Mouse (Mus musculus) lung, embryonic 16.5 days (tissue): ENCODE data around the gene Otud7b. TPM values are rescaled to one million over a fixed set of nuclear protein-coding genes. Genes with fewer than 3 reads are reported as not detected.

Experiments used
- ATAC-seq: fragments of 200-750 bp; cut with Nextera tagmentation; 2 replicates; pipeline ENCODE4 v1.8.0; 2017; ENCODE audit warnings: low read depth, mild to moderate bottlenecking, moderate library complexity
- H3K27ac ChIP-seq: fragments of 300-500 bp; sonication (generic); 2 replicates; pipeline ENCODE4 v1.5.1; 2014; ENCODE audit warnings: mild to moderate bottlenecking, control low read depth, low read length
- H3K27me3 ChIP-seq: fragments of 300-500 bp; sonication (generic); 2 replicates; pipeline ENCODE4 v1.6.1; 2014; ENCODE audit warnings: low read depth, low read length, mixed read lengths; ENCODE audit not compliant: control insufficient read depth, insufficient read depth
- H3K36me3 ChIP-seq: fragments of 300-500 bp; sonication (generic); 2 replicates; pipeline ENCODE4 v1.6.1; 2014; ENCODE audit warnings: low read length; ENCODE audit not compliant: control insufficient read depth, insufficient read depth
- H3K4me1 ChIP-seq: fragments of 300-500 bp; sonication (generic); replicated peaks from 2 replicates; pipeline ENCODE4 v1.6.1; 2014; ENCODE audit warnings: low read length, mixed read lengths; ENCODE audit not compliant: control insufficient read depth, insufficient read depth
- H3K4me2 ChIP-seq: fragments of 300-500 bp; sonication (generic); 2 replicates; pipeline ENCODE4 v1.6.1; 2014; ENCODE audit warnings: low read depth, low read length, control low read depth
- H3K4me3 ChIP-seq: fragments of 300-500 bp; sonication (generic); 2 replicates; pipeline ENCODE4 v1.5.1; 2014; ENCODE audit warnings: mild to moderate bottlenecking, low read length, control low read depth
- H3K9ac ChIP-seq: fragments of 300-500 bp; sonication (generic); 2 replicates; pipeline ENCODE4 v1.6.1; 2014; ENCODE audit warnings: low read length, control low read depth
- H3K9me3 ChIP-seq: fragments of 300-500 bp; sonication (generic); 2 replicates; pipeline ENCODE4 v1.6.1; 2016; ENCODE audit warnings: low read length; ENCODE audit not compliant: control insufficient read depth
- WGBS: fragments of 180-500 bp; shearing (Covaris S2); extraction: QIAGEN DNeasy Blood & Tissue Kit; methylation state at CpG from one replicate; pipeline ENCODE4 v1.1.7; 2014; 5-methylcytosine and 5-hydroxymethylcytosine counted together
- polyA plus RNA-seq: library from polyadenylated mRNA; unstranded; fragments of >200 nt; fragmentation: Nextera tagmentation; extraction: Ambion mirVana; gene quantifications from 2 replicates; pipeline ENCODE4 v1.2.1, GENCODE M21; 2015

Gene Otud7b
- polyA plus RNA-seq = 18.8 and 22.9 TPM in 2 replicates

DNA sequence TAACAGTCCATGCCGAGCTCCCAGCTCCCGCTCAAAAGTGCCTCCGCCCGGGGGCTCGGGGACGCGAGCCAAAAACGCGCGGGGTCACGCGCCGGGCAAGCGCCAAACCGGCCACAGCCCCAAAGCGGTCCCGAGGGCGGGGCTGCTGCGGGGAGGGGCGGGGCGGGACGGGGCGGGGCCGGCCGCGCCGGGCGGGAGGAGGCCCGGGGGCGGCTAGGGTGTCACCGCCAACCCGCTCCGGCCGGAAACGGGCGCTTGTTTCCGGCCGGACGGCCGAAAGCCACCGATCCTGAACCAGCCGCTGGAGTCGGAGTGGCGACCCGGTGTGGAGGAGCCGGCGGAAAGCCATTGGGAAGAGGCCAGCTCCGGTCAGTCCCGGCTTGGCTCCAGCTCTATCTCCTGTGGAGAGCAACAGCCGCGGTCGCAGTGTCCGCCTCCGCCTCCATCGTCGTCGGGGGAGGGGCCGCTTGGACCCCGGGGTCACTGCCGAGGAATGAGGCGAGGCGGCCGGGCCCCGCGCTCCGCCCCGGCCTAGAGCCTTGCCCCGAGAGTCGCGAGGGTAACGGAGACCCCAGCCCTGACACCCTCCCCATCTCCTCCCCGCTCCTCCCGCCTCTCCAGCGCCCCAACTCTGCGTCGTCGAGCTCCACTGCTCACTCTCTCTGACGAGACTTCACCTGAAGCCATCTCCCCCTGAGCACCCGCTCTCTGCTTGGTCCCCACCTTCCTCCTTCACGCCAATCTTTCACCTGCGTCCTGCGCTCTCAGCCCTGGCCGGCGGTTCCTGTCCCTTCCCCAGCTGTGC is at the start of gene Otud7b:
Gene Otud7b, plus strand, starts transcription at position 267 of the 805 bp plus-strand sequence.
- Histone ChIP-seq H3K27me3 (no peaks in the 10 kb centered on the region), H3K4me3 (peak within 1 kb of the TSS; percentile 88), H3K4me1 (peaks cover 25% of the 10 kb centered on the region), H3K27ac (peak within 1 kb of the TSS; percentile 95), H3K4me2 (peak within 1 kb of the TSS; percentile 88), H3K9me3 (no peaks in the 10 kb centered on the region), H3K36me3 (0 out of 2 replicates have a peak, but pooled peaks cover 4% of the 10 kb centered on the region), H3K9ac (peak within 1 kb of the TSS; percentile 96)
- WGBS = under 1% methylated on average over 65 of the region's 84 CpGs
- peak; percentile 95 for ATAC-seq

- no peak for ATAC-seq
These were observed 49.0 kb upstream of the Otud7b start for GRCm38 (mm10) chr3:96055294-96055693.

DNA sequence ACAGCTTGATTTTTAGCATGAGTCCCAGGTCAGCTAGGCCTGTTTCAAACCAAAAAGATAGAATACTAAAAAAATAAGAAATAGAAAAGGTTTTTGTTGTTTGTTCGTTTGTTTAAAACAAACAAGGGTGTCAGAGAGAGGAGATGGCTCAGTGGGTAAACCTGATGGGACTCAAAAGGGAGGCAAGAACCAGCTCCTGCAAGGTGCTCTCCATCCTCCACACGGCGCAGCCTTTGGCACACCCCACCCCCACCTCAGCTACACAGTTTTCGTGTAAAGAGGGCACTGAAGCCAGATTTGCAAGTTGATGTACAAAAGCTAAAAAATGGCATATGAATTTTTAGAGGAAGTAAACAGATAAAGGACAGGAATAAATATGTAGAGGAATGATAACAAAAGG is 48.3 kb upstream of the Otud7b start:
- ATAC-seq = no peak

More at GRCm38 (mm10) chr3:96055294-96055693, 49.0 kb upstream of the Otud7b start:
- Histone ChIP-seq H3K4me2 (no peak overlapping the region), H3K27me3 (no peaks in the 10 kb centered on the region), H3K9ac (no peak overlapping the region), H3K4me1 (peaks cover 2% of the 10 kb centered on the region; the same call in 1 of the 2 replicates), H3K9me3 (no peaks in the 10 kb centered on the region), H3K36me3 (peaks cover 2% of the 10 kb centered on the region; the same call in 1 of the 2 replicates), H3K4me3 (no peak overlapping the region), H3K27ac (no peak overlapping the region)
- WGBS = 77% methylated on average over 6 of the region's 6 CpGs

GRCm38 (mm10) chr3:96057747-96058204 is 46.6 kb upstream of the Otud7b start:
- Histone ChIP-seq H3K27me3 (no peaks in the 10 kb centered on the region), H3K4me2 (peak overlapping the region; percentile 95), H3K9ac (peak overlapping the region; percentile 76), H3K36me3 (peaks cover 2% of the 10 kb centered on the region; the same call in 1 of the 2 replicates), H3K9me3 (no peaks in the 10 kb centered on the region), H3K4me1 (peaks cover 2% of the 10 kb centered on the region; the same call in 1 of the 2 replicates), H3K4me3 (peak overlapping the region; percentile 71), H3K27ac (peak overlapping the region; percentile 79)
- WGBS = under 1% methylated on average over 26 of the region's 26 CpGs
- ATAC-seq = peak; percentile 96

More for the DNA sequence above, 48.3 kb upstream of the Otud7b start:
- H3K4me1 ChIP-seq = peaks cover 2% of the 10 kb centered on the region; the same call in 1 of the 2 replicates
- H3K9me3 ChIP-seq = no peaks in the 10 kb centered on the region
- no peak overlapping the region for H3K4me2 ChIP-seq
- WGBS = 74% methylated on average over 4 of the region's 4 CpGs
- H3K27ac ChIP-seq = no peak overlapping the region
- H3K9ac ChIP-seq = no peak overlapping the region
- no peak overlapping the region for H3K4me3 ChIP-seq
- no peaks in the 10 kb centered on the region for H3K27me3 ChIP-seq
- H3K36me3 ChIP-seq = peaks cover 2% of the 10 kb centered on the region; the same call in 1 of the 2 replicates

- H3K9ac ChIP-seq = peak within 1 kb of the TSS; percentile 76
- 2% methylated on average over 18 of the region's 18 CpGs for WGBS
These were observed 46.0 kb upstream of the Otud7b start, which contains the start of gene Vps45 for GRCm38 (mm10) chr3:96058231-96058896. Gene Vps45, minus strand, starts transcription at chr3:96058466.

GRCm38 (mm10) chr3:96060146-96060545 is 44.2 kb upstream of the Otud7b start:
- ATAC-seq = no peak
- Histone ChIP-seq H3K9ac (no peak overlapping the region), H3K27ac (no peak overlapping the region), H3K36me3 (no peaks in the 10 kb centered on the region; the same call in 1 of the 2 replicates), H3K27me3 (no peaks in the 10 kb centered on the region), H3K9me3 (no peaks in the 10 kb centered on the region), H3K4me3 (no peak overlapping the region), H3K4me2 (no peak overlapping the region), H3K4me1 (peaks cover 2% of the 10 kb centered on the region; the same call in 1 of the 2 replicates)
- 66% methylated on average over 1 of the region's 1 CpGs for WGBS

More at GRCm38 (mm10) chr3:96058231-96058896, 46.0 kb upstream of the Otud7b start, which contains the start of gene Vps45:
- Histone ChIP-seq H3K4me2 (peak within 1 kb of the TSS; percentile 95), H3K9me3 (no peaks in the 10 kb centered on the region), H3K4me1 (peaks cover 2% of the 10 kb centered on the region; the same call in 1 of the 2 replicates), H3K27ac (peak within 1 kb of the TSS; percentile 79), H3K4me3 (peak within 1 kb of the TSS; percentile 71), H3K27me3 (no peaks in the 10 kb centered on the region), H3K36me3 (no peaks in the 10 kb centered on the region; the same call in 1 of the 2 replicates)
- peak; percentile 77 for ATAC-seq

DNA sequence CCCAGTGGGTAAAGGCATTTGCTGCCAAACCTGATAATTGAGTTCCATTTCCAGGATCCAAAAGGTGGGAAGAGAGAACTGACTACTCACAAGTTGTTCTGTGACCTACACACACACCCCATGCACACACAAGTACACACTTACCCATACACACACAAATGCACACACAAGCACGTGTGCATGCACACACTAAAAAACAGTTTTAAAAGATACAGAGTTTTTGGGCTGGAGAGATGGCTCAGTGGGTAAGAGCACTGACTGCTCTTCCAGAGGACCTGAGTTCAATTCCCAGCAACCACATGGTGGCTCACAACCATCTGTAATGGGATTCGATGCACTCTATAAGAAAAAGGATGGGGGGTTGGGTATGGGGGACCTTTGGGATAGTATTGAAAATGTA is 41.0 kb upstream of the Otud7b start:
- no peaks in the 10 kb centered on the region for H3K36me3 ChIP-seq
- no peak overlapping the region for H3K9ac ChIP-seq
- no peak overlapping the region for H3K27ac ChIP-seq
- H3K27me3 ChIP-seq = no peaks in the 10 kb centered on the region
- H3K4me2 ChIP-seq = no peak overlapping the region
- no peaks in the 10 kb centered on the region for H3K9me3 ChIP-seq
- H3K4me3 ChIP-seq = no peak overlapping the region
- no peak for ATAC-seq
- H3K4me1 ChIP-seq = no peaks in the 10 kb centered on the region
- WGBS = 70% methylated on average over 2 of the region's 2 CpGs

GRCm38 (mm10) chr3:96064217-96064616 is 40.1 kb upstream of the Otud7b start:
- no peak overlapping the region for H3K27ac ChIP-seq
- no peak overlapping the region for H3K9ac ChIP-seq
- ATAC-seq = no peak
- no peaks in the 10 kb centered on the region for H3K9me3 ChIP-seq
- H3K4me3 ChIP-seq = no peak overlapping the region
- no peak overlapping the region for H3K4me2 ChIP-seq
- H3K4me1 ChIP-seq = no peaks in the 10 kb centered on the region
- WGBS = 86% methylated on average over 3 of the region's 3 CpGs
- H3K27me3 ChIP-seq = no peaks in the 10 kb centered on the region
- no peaks in the 10 kb centered on the region for H3K36me3 ChIP-seq

GRCm38 (mm10) chr3:96065147-96065546 is 39.2 kb upstream of the Otud7b start:
- H3K4me2 ChIP-seq = no peak overlapping the region
- ATAC-seq = no peak
- no peak overlapping the region for H3K27ac ChIP-seq
- no peaks in the 10 kb centered on the region for H3K4me1 ChIP-seq
- 34% methylated on average over 4 of the region's 4 CpGs for WGBS
- H3K4me3 ChIP-seq = no peak overlapping the region
- no peaks in the 10 kb centered on the region for H3K27me3 ChIP-seq
- H3K36me3 ChIP-seq = no peaks in the 10 kb centered on the region
- H3K9ac ChIP-seq = no peak overlapping the region
- H3K9me3 ChIP-seq = no peaks in the 10 kb centered on the region
